Mouse (Mus musculus) thymus, postnatal 0 days (tissue): ENCODE measurements around the gene Sprr2j-ps. TPM values are rescaled to one million over a fixed set of nuclear protein-coding genes. Genes with fewer than 3 reads are reported as not detected.

Source experiments
- DNase-seq: peaks from one replicate; pipeline ENCODE4 v3.0.0-alpha.2; 2015; ENCODE audit warnings: low spot score
- polyA plus RNA-seq: library from polyadenylated mRNA; unstranded; fragments of >200 nt; fragmentation: Nextera tagmentation; extraction: Ambion mirVana; gene quantifications from 2 replicates; pipeline ENCODE4 v1.2.1, GENCODE M21; 2015

Gene Sprr2j-ps
- polyA plus RNA-seq, result 0.19 and 0.29 TPM in 2 replicates

DNA sequence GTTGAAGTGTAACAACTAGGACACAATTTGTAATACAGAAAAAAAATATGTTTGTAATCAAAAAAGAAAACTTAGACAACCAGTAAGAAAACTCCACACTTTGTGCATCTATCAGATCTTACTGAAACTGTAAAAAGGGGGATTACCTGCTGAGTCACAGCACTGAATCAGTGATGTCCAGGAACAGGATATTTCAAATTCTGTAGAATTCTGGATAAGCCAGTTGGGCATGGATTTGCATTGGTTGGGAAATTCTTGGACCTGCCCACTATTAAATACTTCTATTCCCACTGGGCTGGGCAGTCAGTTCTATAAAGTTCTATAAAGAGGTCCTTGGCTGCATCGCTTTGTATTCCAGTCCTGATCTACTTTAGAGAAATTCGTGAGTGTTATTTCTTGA is at the start of gene Sprr2j-ps:
Gene Sprr2j-ps (plus strand): TSS at position 301 of the 400 bp plus-strand sequence.
- no peak for DNase-seq

GRCm38 (mm10) chr3:92373613-92374012 is 44.3 kb upstream of the Sprr2j-ps start:
- no peak for DNase-seq

GRCm38 (mm10) chr3:92385385-92385784 is 32.5 kb upstream of the Sprr2j-ps start, which contains the start of gene Sprr2h:
TSS of gene Sprr2h (plus strand) at chr3:92385685.
- no peak for DNase-seq

DNA sequence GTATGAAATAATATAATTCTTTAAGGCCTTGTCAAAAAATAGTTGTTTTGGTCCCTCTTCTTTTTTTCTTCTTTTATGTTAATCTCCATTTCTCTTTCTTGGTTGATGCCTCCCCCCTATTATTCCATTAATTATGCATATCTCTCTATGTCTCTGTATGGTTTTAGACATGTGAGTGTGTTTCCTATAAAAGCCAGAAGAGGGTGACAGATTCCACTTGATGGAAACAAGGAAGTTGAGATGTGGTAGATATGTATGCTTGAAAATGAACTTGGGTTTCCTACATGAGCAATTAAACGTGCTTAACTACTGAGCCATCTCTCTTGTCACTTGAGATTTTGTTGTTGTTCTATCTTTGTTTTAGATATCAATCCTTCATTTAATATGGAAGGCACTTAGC is 23.6 kb upstream of the Sprr2j-ps start:
- no peak for DNase-seq

DNA sequence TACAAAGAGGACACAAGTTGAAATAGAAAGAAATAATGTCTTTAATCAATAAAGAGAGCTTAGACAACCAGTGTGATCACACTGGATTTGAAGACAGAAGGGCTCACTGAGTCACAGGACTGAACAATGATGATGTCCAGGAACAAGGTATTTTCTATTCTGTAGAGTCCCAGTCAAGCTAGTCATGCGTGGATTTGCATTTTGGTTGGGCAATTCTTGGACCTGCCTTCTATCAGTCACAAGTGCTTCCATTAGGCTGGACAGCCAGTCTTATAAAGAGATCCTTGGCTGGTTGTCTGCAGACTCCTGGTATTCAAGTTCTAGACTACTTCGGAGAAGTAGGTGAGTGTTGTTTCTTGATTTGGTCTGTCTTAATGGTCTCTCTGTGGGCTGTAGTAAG is 10.2 kb upstream of the Sprr2j-ps start, which contains the start of gene Sprr2i:
Gene Sprr2i (plus strand): TSS at position 301 of the 400 bp plus-strand sequence.
- DNase-seq, result no peak

DNA sequence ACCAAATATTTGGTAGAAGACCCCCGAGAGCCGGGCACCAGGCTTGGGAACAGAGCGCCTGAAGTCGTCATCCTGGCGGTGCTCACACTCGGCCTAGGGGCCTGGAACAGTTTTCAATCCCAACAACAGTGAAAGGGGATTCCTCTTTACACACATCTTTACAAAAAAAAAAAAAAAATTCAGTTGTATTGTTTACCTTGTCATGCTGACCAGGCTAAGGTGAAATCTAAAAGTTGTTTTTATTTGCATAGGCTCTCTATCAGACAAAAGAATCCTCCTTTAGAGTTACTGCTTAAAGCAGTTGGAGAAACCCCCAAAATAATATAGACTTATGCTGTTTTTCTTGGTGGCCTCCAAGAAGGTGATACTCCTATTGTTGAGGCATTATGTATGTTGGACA is 11.4 kb downstream of the Sprr2j-ps start, which contains the start of gene Gm9774:
Gene Gm9774 (minus strand): TSS at position 101 of the 400 bp plus-strand sequence.
- no peak for DNase-seq

- no peak for DNase-seq
These were observed 14.4 kb downstream of the Sprr2j-ps start, which contains the start of gene Sprr2k for GRCm38 (mm10) chr3:92432282-92432681. TSS of gene Sprr2k (plus strand) at chr3:92432582.

DNA sequence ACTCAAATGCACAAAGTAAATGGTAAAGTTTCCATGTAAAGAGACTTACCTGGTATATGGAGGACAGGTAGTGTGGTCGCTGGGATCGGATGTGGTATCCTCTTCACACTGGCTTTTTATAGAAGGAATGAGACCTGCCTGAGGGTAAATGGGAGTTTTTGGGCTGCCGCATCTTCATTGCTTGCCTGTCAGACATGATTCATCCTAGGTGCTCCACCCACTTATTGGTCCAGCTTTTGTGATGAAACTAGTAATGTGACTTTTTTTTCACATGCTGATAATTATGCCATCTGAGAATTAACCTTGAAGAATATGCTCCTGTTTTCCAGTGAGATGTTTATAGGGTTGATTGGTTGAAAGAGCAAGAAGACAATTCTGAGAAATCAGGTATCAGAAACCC is 20.8 kb downstream of the Sprr2j-ps start, which contains the start of gene Sprr1b:
Gene Sprr1b (minus strand): TSS at position 101 of the 400 bp plus-strand sequence.
- no peak for DNase-seq

DNA sequence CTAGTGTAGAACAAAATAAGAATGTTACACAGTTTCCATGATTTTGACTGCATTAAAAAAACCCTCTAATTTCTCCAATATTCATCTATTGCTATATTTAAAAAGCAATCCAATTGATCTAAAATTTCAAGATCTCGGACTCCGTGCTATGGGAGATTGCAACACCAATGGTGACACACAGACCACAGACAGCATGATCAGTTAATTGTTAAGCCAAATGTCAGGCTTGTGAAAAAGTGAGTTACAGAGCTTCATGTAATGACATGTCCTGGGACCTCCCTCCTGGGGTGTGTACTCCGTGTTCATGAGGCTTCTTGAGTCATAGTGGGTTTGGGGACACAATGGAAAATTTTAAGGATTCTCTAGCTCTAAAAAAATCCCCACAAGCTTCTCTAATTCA is 22.3 kb downstream of the Sprr2j-ps start:
- DNase-seq, result no peak

DNA sequence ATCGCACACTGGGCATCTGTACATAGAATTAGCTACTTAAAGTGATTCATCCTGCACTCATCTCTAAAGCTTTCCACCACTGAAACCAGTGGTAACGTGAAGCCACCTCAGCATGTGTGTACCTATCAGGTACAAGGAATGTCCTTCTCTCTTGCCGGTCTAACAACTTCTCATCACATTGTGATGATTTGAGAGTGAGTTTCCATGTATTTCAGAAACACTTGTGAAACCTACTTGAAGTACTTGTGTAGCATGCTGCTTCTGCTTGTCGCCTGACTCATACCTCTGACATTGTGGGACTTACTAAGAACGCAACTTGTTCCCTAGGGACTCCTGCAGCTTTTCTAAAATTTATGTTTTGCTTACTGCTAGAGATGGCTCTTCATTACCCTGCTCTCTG is 37.3 kb downstream of the Sprr2j-ps start:
- no peak for DNase-seq

GRCm38 (mm10) chr3:92458620-92459019 is 40.7 kb downstream of the Sprr2j-ps start, which contains the start of gene Sprr3:
TSS of gene Sprr3 (minus strand) at chr3:92458720.
- no peak for DNase-seq

- no peak for DNase-seq
These were observed 48.7 kb downstream of the Sprr2j-ps start for GRCm38 (mm10) chr3:92466576-92466975.

- DNase-seq, result no peak
These were observed 49.5 kb downstream of the Sprr2j-ps start for GRCm38 (mm10) chr3:92467424-92467823.

Other genes starting within 250 kb of the Sprr2j-ps start
- gene Sprr2a1, start 202.3 kb upstream of the Sprr2j-ps start, polyA plus RNA-seq, result 2.0 and 2.5 TPM in 2 replicates
- gene Sprr2a2, start 202.2 kb upstream of the Sprr2j-ps start, polyA plus RNA-seq, result 246 and 255 TPM in 2 replicates
- gene Sprr2a3, start 132.7 kb upstream of the Sprr2j-ps start, polyA plus RNA-seq, result 17.8 and 22.9 TPM in 2 replicates
- 0.51 and 0.96 TPM in 2 replicates for gene Sprr2b, start 101.5 kb upstream of the Sprr2j-ps start, polyA plus RNA-seq
- 1.1 and 1.4 TPM in 2 replicates for gene Sprr2d, start 78.9 kb upstream of the Sprr2j-ps start, polyA plus RNA-seq
- gene Sprr2e, start 65.9 kb upstream of the Sprr2j-ps start, polyA plus RNA-seq, result 0.22 and 0.38 TPM in 2 replicates
- gene Sprr2f, start 52.9 kb upstream of the Sprr2j-ps start, polyA plus RNA-seq, result 1.3 and 1.5 TPM in 2 replicates
- gene Sprr2h, start 32.4 kb upstream of the Sprr2j-ps start, polyA plus RNA-seq, result 0.39 TPM in 1 of 2 replicates, not detected in the other
- gene Sprr2i, start 10.1 kb upstream of the Sprr2j-ps start, polyA plus RNA-seq, result 1.7 and 2.3 TPM in 2 replicates
- 9.3 and 9.4 TPM in 2 replicates for gene Gm9774, start 11.3 kb downstream of the Sprr2j-ps start, polyA plus RNA-seq
- 0.46 and 0.49 TPM in 2 replicates for gene Sprr2k, start 14.5 kb downstream of the Sprr2j-ps start, polyA plus RNA-seq
- 0.68 and 1.1 TPM in 2 replicates for gene Sprr1b, start 20.7 kb downstream of the Sprr2j-ps start, polyA plus RNA-seq
- 1.4 TPM in 1 of 2 replicates, not detected in the other for gene Sprr3, start 40.6 kb downstream of the Sprr2j-ps start, polyA plus RNA-seq
- gene Sprr1a, start 67.8 kb downstream of the Sprr2j-ps start, polyA plus RNA-seq, result 14.9 and 17.7 TPM in 2 replicates
- 1.1 TPM in 1 of 2 replicates, not detected in the other for gene Sprr4, start 82.4 kb downstream of the Sprr2j-ps start, polyA plus RNA-seq
- 0.46 TPM in 1 of 2 replicates, not detected in the other for gene 2310046K23Rik, start 116.4 kb downstream of the Sprr2j-ps start, polyA plus RNA-seq
- gene Ivl, start 155.7 kb downstream of the Sprr2j-ps start, polyA plus RNA-seq, result 0.14 and 0.25 TPM in 2 replicates
- gene Smcp, start 170.9 kb downstream of the Sprr2j-ps start, polyA plus RNA-seq, result 0.16 TPM in 1 of 2 replicates, not detected in the other
- gene 2210017I01Rik, start 189.4 kb downstream of the Sprr2j-ps start, polyA plus RNA-seq, result not detected in 2 replicates
- not detected in 2 replicates for gene Lce6a, start 203.6 kb downstream of the Sprr2j-ps start, polyA plus RNA-seq
- gene Lce1a1, start 230.2 kb downstream of the Sprr2j-ps start, polyA plus RNA-seq, result 0.34 TPM in 1 of 2 replicates, not detected in the other
- gene Lce1b, start 238.8 kb downstream of the Sprr2j-ps start, polyA plus RNA-seq, result not detected in 2 replicates